Mouse (Mus musculus): ENCODE results near the gene Defb45. TPM values are rescaled to one million over a fixed set of nuclear protein-coding genes. Genes with fewer than 3 reads are reported as not detected.
A peak's percentile ranks its signal among the peaks of the same experiment; 100 is the strongest.

Defb45 gene
- total and polyA plus RNA-seq, 3 experiments, result not detected

DNA sequence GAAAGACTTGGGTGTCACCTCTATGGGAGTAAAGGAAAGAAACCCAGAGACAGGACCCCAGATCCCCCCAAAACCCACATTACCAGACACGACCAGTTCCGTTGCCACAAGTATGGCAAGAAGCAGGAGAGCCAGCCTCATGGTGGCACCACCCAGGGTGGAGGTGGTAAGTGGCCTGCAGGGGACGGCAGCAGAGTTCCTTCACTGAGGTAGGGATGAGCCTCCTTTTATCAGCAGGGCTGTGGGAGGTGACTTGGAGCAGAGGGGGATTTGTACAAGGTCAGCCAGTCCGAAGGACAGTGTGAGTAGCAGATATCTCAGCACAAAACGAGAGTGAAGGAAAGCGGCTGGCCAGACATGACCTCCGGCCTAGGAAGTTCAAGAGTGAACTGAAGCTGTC is 19.1 kb downstream of the Defb45 start, which contains the start of gene Defb19:
Gene Defb19, minus strand, starts transcription at position 206 of the 400 bp plus-strand sequence.
- Histone ChIP-seq H3K36me3 (ENCODE audit: control insufficient read depth, insufficient read depth, low read length) (no peaks in the 10 kb centered on the region), H3K27ac (no peak within 1 kb of the TSS)
- WGBS, result 67% methylated on average over 7 of the region's 7 CpGs

DNA sequence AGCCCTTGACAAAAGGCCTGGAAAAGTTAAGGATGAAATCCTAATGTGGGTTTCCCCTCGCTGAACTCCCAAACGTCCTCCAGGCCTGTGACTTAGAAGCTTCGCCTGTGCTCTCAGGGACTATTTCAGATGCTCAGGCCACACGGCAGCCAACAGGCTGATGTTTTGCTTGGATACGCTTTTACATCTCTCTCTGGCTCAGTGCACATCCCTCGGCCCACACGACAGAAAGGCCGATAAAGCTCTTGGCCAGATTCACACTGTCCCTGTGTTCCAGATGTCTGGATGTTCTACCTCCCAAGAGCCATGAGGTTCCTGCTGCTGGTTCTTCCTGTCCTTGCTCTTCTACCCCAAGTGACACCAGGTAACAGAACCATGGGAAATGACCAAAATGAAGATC is 25.7 kb downstream of the Defb45 start:
- intact Hi-C loops (cut with DNase I), result no loop called here
- peak in 1 of 2 experiments; percentile 18 for DNase-seq

More for the DNA sequence above, 19.1 kb downstream of the Defb45 start, which contains the start of gene Defb19:
- TF ChIP-seq CTCF (IDR thresholded peaks at IDR 0.05) (no peak), POLR2A (IDR thresholded peaks at IDR 0.05; ENCODE audit: insufficient read depth, low read depth, low read length) (no peak), EP300 (IDR thresholded peaks at IDR 0.05; ENCODE audit: insufficient read depth, low read depth, low read length) (no peak)
- Histone ChIP-seq H3K4me3 (no peak within 1 kb of the TSS), H3K27me3 (ENCODE audit: control insufficient read depth, insufficient read depth, low read length) (no peaks in the 10 kb centered on the region; the same call in 1 of the 2 replicates), H3K79me2 (replicated peaks; ENCODE audit: control insufficient read depth, insufficient read depth, low read length) (no peaks in the 10 kb centered on the region), H3K4me1 (ENCODE audit: control insufficient read depth, insufficient read depth, low read length) (no peaks in the 10 kb centered on the region), H3K9ac (ENCODE audit: low read depth, low read length) (no peak within 1 kb of the TSS)
- intact Hi-C loops (cut with DNase I), result no loop called here
- no peak for DNase-seq

DNA sequence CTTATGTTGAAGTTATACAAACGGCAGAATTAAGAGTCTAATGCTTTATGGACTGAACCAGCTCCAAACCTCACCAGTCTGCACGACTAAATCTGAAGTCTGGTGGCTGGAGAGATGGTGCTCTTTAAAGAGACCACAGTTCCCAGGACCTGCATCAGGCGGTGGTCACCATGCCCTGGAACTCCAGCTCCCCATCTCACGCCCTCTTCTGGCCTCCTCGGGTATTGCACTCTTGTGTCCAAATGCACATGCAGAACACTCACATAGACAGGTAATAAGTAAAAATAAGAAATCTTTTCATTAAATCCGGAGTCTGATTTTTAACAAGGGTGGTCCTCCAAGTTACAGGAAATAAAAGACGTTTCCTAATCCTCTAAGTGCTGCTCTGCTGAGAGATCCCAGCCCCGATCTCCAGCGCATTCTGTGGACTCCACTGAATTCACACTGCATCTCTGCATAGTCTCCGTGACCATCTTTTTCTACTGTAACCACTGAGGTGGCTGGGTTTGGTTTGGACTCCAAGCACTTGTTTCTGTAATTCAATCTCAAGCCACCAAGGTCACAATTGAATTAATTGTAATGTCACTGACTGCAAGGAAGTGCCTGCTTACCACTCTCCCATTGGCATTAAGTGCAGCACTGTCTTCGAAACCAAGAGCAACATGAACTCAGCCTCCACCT is 26.9 kb downstream of the Defb45 start, which contains the start of gene Defb21:
Gene Defb21, plus strand, starts transcription at position 631 of the 681 bp plus-strand sequence.
- WGBS, result 63% methylated on average over 11 of the region's 11 CpGs
- peak; percentile 37 for TF ChIP-seq CTCF (IDR thresholded peaks at IDR 0.05)
- TF ChIP-seq EP300 (IDR thresholded peaks at IDR 0.05; ENCODE audit: insufficient read depth, low read depth, low read length), result no peak
- Histone ChIP-seq H3K4me1 (ENCODE audit: control insufficient read depth, insufficient read depth, low read length) (no peaks in the 10 kb centered on the region), H3K4me3 (no peak within 1 kb of the TSS), H3K36me3 (ENCODE audit: control insufficient read depth, insufficient read depth, low read length) (no peaks in the 10 kb centered on the region), H3K27ac (no peak within 1 kb of the TSS), H3K27me3 (ENCODE audit: control insufficient read depth, insufficient read depth, low read length) (no peaks in the 10 kb centered on the region; the same call in 1 of the 2 replicates), H3K9ac (ENCODE audit: low read depth, low read length) (no peak within 1 kb of the TSS), H3K79me2 (replicated peaks; ENCODE audit: control insufficient read depth, insufficient read depth, low read length) (no peaks in the 10 kb centered on the region)
- no peak for DNase-seq
- intact Hi-C loops (cut with DNase I), result no loop called here

More for the DNA sequence above, 25.7 kb downstream of the Defb45 start:
- WGBS, result 66% methylated on average over 8 of the region's 8 CpGs
- no peaks in the 10 kb centered on the region for H3K4me1 ChIP-seq (ENCODE audit: control insufficient read depth, insufficient read depth, low read length)
- no peak for TF ChIP-seq POLR2A (IDR thresholded peaks at IDR 0.05; ENCODE audit: insufficient read depth, low read depth, low read length)
- TF ChIP-seq CTCF (IDR thresholded peaks at IDR 0.05), result no peak
- no peak for TF ChIP-seq EP300 (IDR thresholded peaks at IDR 0.05; ENCODE audit: insufficient read depth, low read depth, low read length)
- H3K36me3 ChIP-seq (ENCODE audit: control insufficient read depth, insufficient read depth, low read length), result no peaks in the 10 kb centered on the region
- H3K79me2 ChIP-seq (replicated peaks; ENCODE audit: control insufficient read depth, insufficient read depth, low read length), result no peaks in the 10 kb centered on the region
- no peak overlapping the region for H3K9ac ChIP-seq (ENCODE audit: low read depth, low read length)
- H3K27me3 ChIP-seq (ENCODE audit: control insufficient read depth, insufficient read depth, low read length), result no peaks in the 10 kb centered on the region; the same call in 1 of the 2 replicates
- H3K4me3 ChIP-seq, result no peak overlapping the region
- H3K27ac ChIP-seq, result no peak overlapping the region

DNA sequence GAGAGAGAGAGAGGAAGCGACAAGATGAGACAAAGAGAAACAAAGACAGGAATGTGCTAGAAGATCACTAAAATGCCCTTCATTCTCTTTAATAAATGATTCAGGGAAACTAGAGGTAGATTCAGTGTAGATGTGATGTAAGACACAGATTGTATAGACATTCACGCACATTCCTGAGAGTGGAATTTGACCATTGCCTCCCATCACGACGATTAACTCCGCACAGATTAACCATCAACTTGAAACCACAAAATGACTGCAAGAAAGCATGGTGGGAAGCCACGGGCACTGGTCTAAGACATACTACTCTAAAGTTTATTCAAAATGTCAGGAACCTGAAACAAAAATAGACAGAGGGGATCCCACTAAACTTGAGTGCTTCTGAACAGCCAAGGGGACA is 28.9 kb downstream of the Defb45 start:
- 78% methylated on average over 6 of the region's 6 CpGs for WGBS
- TF ChIP-seq CTCF (IDR thresholded peaks at IDR 0.05) (no peak), EP300 (IDR thresholded peaks at IDR 0.05; ENCODE audit: insufficient read depth, low read depth, low read length) (no peak), POLR2A (IDR thresholded peaks at IDR 0.05; ENCODE audit: insufficient read depth, low read depth, low read length) (no peak)
- no peak overlapping the region for H3K27ac ChIP-seq
- intact Hi-C loops (cut with DNase I), result no loop called here
- H3K9ac ChIP-seq (ENCODE audit: low read depth, low read length), result no peak overlapping the region
- H3K4me3 ChIP-seq, result no peak overlapping the region
- H3K27me3 ChIP-seq (ENCODE audit: control insufficient read depth, insufficient read depth, low read length), result no peaks in the 10 kb centered on the region
- H3K79me2 ChIP-seq (replicated peaks; ENCODE audit: control insufficient read depth, insufficient read depth, low read length), result no peaks in the 10 kb centered on the region
- no peak for DNase-seq
- H3K4me1 ChIP-seq (ENCODE audit: control insufficient read depth, insufficient read depth, low read length), result no peaks in the 10 kb centered on the region
- H3K36me3 ChIP-seq (ENCODE audit: control insufficient read depth, insufficient read depth, low read length), result no peaks in the 10 kb centered on the region

DNA sequence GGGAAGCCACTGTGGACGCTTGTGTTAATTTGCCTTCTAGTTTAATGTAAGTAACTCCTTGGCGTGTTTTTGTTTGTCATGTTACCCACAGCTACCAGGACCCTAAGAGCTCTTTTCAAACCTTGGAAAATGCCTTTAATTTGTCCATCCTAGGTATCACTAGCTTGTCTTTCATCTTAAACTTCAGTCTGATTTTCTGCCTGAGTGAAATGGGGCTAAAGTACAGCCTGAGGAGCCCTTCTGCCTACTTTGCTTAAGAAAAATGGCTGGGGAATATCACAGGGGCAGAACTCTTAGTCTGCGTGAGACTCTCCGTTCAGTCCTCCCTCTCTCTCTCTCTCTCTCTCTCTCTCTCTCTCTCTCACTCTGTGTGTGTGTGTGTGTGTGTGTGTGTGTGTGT is 29.3 kb downstream of the Defb45 start:
- no peaks in the 10 kb centered on the region for H3K27me3 ChIP-seq (ENCODE audit: control insufficient read depth, insufficient read depth, low read length)
- H3K9ac ChIP-seq (ENCODE audit: low read depth, low read length), result no peak overlapping the region
- intact Hi-C loops (cut with DNase I), result no loop called here
- TF ChIP-seq EP300 (IDR thresholded peaks at IDR 0.05; ENCODE audit: insufficient read depth, low read depth, low read length) (no peak), CTCF (IDR thresholded peaks at IDR 0.05) (no peak), POLR2A (IDR thresholded peaks at IDR 0.05; ENCODE audit: insufficient read depth, low read depth, low read length) (no peak)
- no peak overlapping the region for H3K27ac ChIP-seq
- no peaks in the 10 kb centered on the region for H3K4me1 ChIP-seq (ENCODE audit: control insufficient read depth, insufficient read depth, low read length)
- no peaks in the 10 kb centered on the region for H3K79me2 ChIP-seq (replicated peaks; ENCODE audit: control insufficient read depth, insufficient read depth, low read length)
- no peaks in the 10 kb centered on the region for H3K36me3 ChIP-seq (ENCODE audit: control insufficient read depth, insufficient read depth, low read length)
- H3K4me3 ChIP-seq, result no peak overlapping the region
- DNase-seq, result no peak
- 81% methylated on average over 4 of the region's 4 CpGs for WGBS

DNA sequence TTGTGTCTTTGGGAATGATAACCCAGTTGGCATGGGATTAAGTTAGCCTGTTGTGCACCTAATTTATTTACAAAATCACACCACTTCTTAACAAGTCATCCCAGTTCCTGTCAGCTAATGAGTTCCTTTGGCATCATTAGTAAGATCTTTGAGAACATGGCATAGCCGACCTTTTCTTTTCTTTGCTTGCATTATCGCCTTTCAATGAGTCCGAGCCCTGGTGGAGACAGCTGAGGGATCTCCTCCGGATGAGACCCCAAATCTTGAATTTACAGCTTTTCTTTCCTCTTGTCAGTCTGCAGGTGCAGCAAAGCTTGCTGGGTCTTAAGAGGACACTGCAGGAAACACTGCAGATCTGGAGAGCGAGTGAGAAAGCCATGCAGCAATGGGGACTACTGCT is 30.2 kb downstream of the Defb45 start, which contains the start of gene Gm17416:
Gene Gm17416, plus strand, starts transcription at position 301 of the 400 bp plus-strand sequence.
- H3K79me2 ChIP-seq (replicated peaks; ENCODE audit: control insufficient read depth, insufficient read depth, low read length), result no peaks in the 10 kb centered on the region
- 82% methylated on average over 5 of the region's 5 CpGs for WGBS
- intact Hi-C loops (cut with DNase I), result no loop called here
- TF ChIP-seq EP300 (IDR thresholded peaks at IDR 0.05; ENCODE audit: insufficient read depth, low read depth, low read length) (no peak), CTCF (IDR thresholded peaks at IDR 0.05) (no peak), POLR2A (IDR thresholded peaks at IDR 0.05; ENCODE audit: insufficient read depth, low read depth, low read length) (no peak)
- DNase-seq, result no peak
- H3K9ac ChIP-seq (ENCODE audit: low read depth, low read length), result no peak within 1 kb of the TSS
- no peaks in the 10 kb centered on the region for H3K4me1 ChIP-seq (ENCODE audit: control insufficient read depth, insufficient read depth, low read length)
- no peaks in the 10 kb centered on the region for H3K27me3 ChIP-seq (ENCODE audit: control insufficient read depth, insufficient read depth, low read length)
- H3K4me3 ChIP-seq, result no peak within 1 kb of the TSS
- no peak within 1 kb of the TSS for H3K27ac ChIP-seq
- no peaks in the 10 kb centered on the region for H3K36me3 ChIP-seq (ENCODE audit: control insufficient read depth, insufficient read depth, low read length)

All from heart, adult 2 months (tissue).